Mouse (Mus musculus) cortical plate, adult 2 months (tissue): ENCODE results near the gene Etl4.
"Not testable (repeated sequence)": the region's sequence is repeated elsewhere in the genome, so short reads cannot be mapped to it uniquely, and the experiment has no call there.

Experiments
- CTCF ChIP-seq: fragments of 200-500 bp; IDR thresholded peaks from 2 replicates; pipeline ENCODE4 v1.5.1; 2011; ENCODE audit warnings: mild to moderate bottlenecking, control low read depth, low read length; ENCODE audit not compliant: insufficient read depth; ENCODE audit errors: extremely low read depth
- POLR2A ChIP-seq: fragments of 200-500 bp; IDR thresholded peaks from 2 replicates; pipeline ENCODE4 v1.6.1; 2011; ENCODE audit warnings: mild to moderate bottlenecking, low read length, control low read depth; ENCODE audit not compliant: insufficient read depth; ENCODE audit errors: extremely low read depth

DNA sequence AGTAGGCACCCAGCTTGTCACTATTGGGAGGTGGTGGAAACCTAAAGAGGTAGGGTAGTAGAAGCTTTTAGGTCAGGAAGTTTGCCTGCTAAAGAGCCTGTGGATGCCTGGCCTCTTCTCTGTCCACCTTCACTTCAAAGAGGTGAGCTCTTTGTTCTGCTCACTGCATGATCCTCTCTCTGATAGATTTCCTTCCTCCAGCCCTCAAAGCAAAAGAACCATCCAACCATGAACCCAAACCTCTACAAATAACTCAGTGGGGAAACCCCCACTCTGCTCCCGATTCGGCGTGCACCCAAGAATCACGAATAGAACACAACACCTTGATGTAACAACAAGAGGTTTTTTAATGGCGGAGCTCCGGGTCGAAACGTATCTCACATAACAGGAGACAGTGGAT is 471.3 kb downstream of the Etl4 start:
- not testable (repeated sequence) for TF ChIP-seq CTCF, POLR2A
